In genomic region chr10:8883686-8884085, GRCm38 (mm10) we compare ENCODE assay signal across 10 mouse cellular contexts. TPM values are rescaled to one million over a fixed set of nuclear protein-coding genes. Genes with fewer than 3 reads are reported as not detected.
DNase-seq lines count a peak whose midpoint lies in the region; ATAC-seq and TF ChIP-seq lines count a peak whose summit lies in the region.
"Had no signal": no experiment of that assay in that cellular context is flagged by ENCODE, and none has a peak within 500 bp of the region (broad histone marks: within the 10 kb centered on the region; RNA-seq: fewer than 3 reads in every experiment).

No protein-coding gene starts in this region.

- peaks cover 17% of the 10 kb centered on the region for H3K4me1 ChIP-seq in lung, adult 2 months (ENCODE audit: control insufficient read depth, insufficient read depth, low read length)
- no peaks in the 10 kb centered on the region; the same call in 1 of the 2 replicates for H3K4me1 ChIP-seq in forebrain, embryonic 14.5 days (ENCODE audit: control insufficient read depth, insufficient read depth, low read length)
- no peaks in the 10 kb centered on the region for H3K4me1 ChIP-seq in intestine, postnatal 0 days (replicated peaks; ENCODE audit: control insufficient read depth, insufficient read depth, low read length)
- no peaks in the 10 kb centered on the region; the same call in 1 of the 2 replicates for H3K4me1 ChIP-seq in midbrain, postnatal 0 days (ENCODE audit: insufficient read depth, low read length)
- H3K4me1 ChIP-seq in thymus, adult 2 months (replicated peaks; ENCODE audit: control insufficient read depth, insufficient read depth, low read length), result peaks cover 2% of the 10 kb centered on the region; the same call in 1 of the 2 replicates

- 0 out of 2 replicates have a peak, but pooled peaks cover 4% of the 10 kb centered on the region for H3K27me3 ChIP-seq in forebrain, embryonic 14.5 days (replicated peaks; ENCODE audit: control insufficient read depth, insufficient read depth, low read length)
- no peaks in the 10 kb centered on the region for H3K27me3 ChIP-seq in intestine, postnatal 0 days (replicated peaks; ENCODE audit: control insufficient read depth, insufficient read depth, low read length)
- no peaks in the 10 kb centered on the region for H3K27me3 ChIP-seq in midbrain, postnatal 0 days (ENCODE audit: insufficient read depth, low read length)
- H3K27me3 ChIP-seq in thymus, adult 2 months (ENCODE audit: control insufficient read depth, insufficient read depth, low read length), result peaks cover 10% of the 10 kb centered on the region; the same call in 1 of the 2 replicates
- H3K27me3 ChIP-seq: Patski had no signal

- TF ChIP-seq POLR2A in lung, adult 2 months (IDR thresholded peaks at IDR 0.05; ENCODE audit: borderline replicate concordance, extremely low read depth, low read depth, low read length), result no peak
- no peak for TF ChIP-seq POLR2A in thymus, adult 2 months (IDR thresholded peaks at IDR 0.05; ENCODE audit: control insufficient read depth, extremely low read depth, insufficient read depth, low read length, poor library complexity)

- no peak for TF ChIP-seq CTCF in lung, adult 2 months (IDR thresholded peaks at IDR 0.05; ENCODE audit: insufficient read depth, low read length)
- TF ChIP-seq CTCF in intestine, postnatal 0 days (IDR thresholded peaks at IDR 0.05; ENCODE audit: low read depth), result no peak
- no peak for TF ChIP-seq CTCF in midbrain, postnatal 0 days (IDR thresholded peaks at IDR 0.05)
- no peak for TF ChIP-seq CTCF in thymus, adult 2 months (IDR thresholded peaks at IDR 0.05; ENCODE audit: borderline replicate concordance, control insufficient read depth, extremely low read depth, insufficient read depth, low read length, poor library complexity)

- 12% methylated on average over 4 of the region's 4 CpGs for WGBS in lung, adult 2 months
- 22% methylated on average over 4 of the region's 4 CpGs for WGBS in forebrain, embryonic 14.5 days
- 22% methylated on average over 4 of the region's 4 CpGs for WGBS in intestine, postnatal 0 days
- 24% methylated on average over 4 of the region's 4 CpGs for WGBS in midbrain, postnatal 0 days
- WGBS in thymus, adult 2 months, result 47% methylated on average over 4 of the region's 4 CpGs

- no peaks in the 10 kb centered on the region for H3K36me3 ChIP-seq in forebrain, embryonic 14.5 days (ENCODE audit: control insufficient read depth, insufficient read depth, low read length)
- no peaks in the 10 kb centered on the region for H3K36me3 ChIP-seq in intestine, postnatal 0 days (ENCODE audit: control insufficient read depth, insufficient read depth)
- no peaks in the 10 kb centered on the region for H3K36me3 ChIP-seq in midbrain, postnatal 0 days (ENCODE audit: insufficient read depth, low read length)
- H3K36me3 ChIP-seq in thymus, adult 2 months (ENCODE audit: control insufficient read depth, insufficient read depth, low read length), result no peaks in the 10 kb centered on the region

- no peak for DNase-seq in lung, adult 2 months
- DNase-seq in lung, postnatal 10 days, result no peak
- DNase-seq in forebrain, embryonic 14.5 days (ENCODE audit: low spot score), result no peak
- no peak for DNase-seq in midbrain, postnatal 0 days (ENCODE audit: low spot score)
- DNase-seq in thymus, adult 2 months, result no peak
- DNase-seq in gastrocnemius, adult 18-20 months (ENCODE audit: low spot score), result no peak
- no peak for DNase-seq in cerebellum, adult 8-10 months
- DNase-seq: cerebellum, postnatal 10 days had no signal

- H3K4me2 ChIP-seq in forebrain, embryonic 14.5 days (ENCODE audit: low read length), result 0 out of 2 replicates have a peak overlapping the region, but pooled peaks have one; percentile 92
- H3K4me2 ChIP-seq in intestine, postnatal 0 days (replicated peaks; ENCODE audit: low read depth), result peak overlapping the region; percentile 81
- H3K4me2 ChIP-seq in midbrain, postnatal 0 days (ENCODE audit: low read depth, low read length, poor library complexity, severe bottlenecking), result peak overlapping the region; percentile 96

- no peak overlapping the region for H3K9ac ChIP-seq in forebrain, embryonic 14.5 days (ENCODE audit: low read length)
- H3K9ac ChIP-seq in intestine, postnatal 0 days (ENCODE audit: low read depth, low read length), result no peak overlapping the region
- H3K9ac ChIP-seq in midbrain, postnatal 0 days (replicated peaks; ENCODE audit: low read length, poor library complexity, severe bottlenecking), result no peak overlapping the region

- H3K27ac ChIP-seq in forebrain, embryonic 14.5 days (ENCODE audit: low read depth, low read length), result no peak overlapping the region
- H3K27ac ChIP-seq in intestine, postnatal 0 days (ENCODE audit: low read depth, low read length), result no peak overlapping the region
- no peak overlapping the region for H3K27ac ChIP-seq in midbrain, postnatal 0 days (ENCODE audit: low read depth, low read length)
- no peak overlapping the region for H3K27ac ChIP-seq in thymus, adult 2 months (ENCODE audit: control insufficient read depth, insufficient read depth, low read length)

- ATAC-seq in forebrain, embryonic 14.5 days, result no peak
- no peak for ATAC-seq in intestine, postnatal 0 days
- ATAC-seq in midbrain, postnatal 0 days (ENCODE audit: low FRiP score), result no peak
- ATAC-seq: Patski had no signal

- no peaks in the 10 kb centered on the region for H3K9me3 ChIP-seq in forebrain, embryonic 14.5 days (replicated peaks; ENCODE audit: control insufficient read depth, low read length)
- H3K9me3 ChIP-seq in intestine, postnatal 0 days (ENCODE audit: control insufficient read depth), result no peaks in the 10 kb centered on the region
- no peaks in the 10 kb centered on the region for H3K9me3 ChIP-seq in midbrain, postnatal 0 days (ENCODE audit: low read length)

- peak overlapping the region; percentile 50 for H3K4me3 ChIP-seq in lung, adult 2 months (replicated peaks; ENCODE audit: extremely low read depth, low read depth, low read length)
- H3K4me3 ChIP-seq in forebrain, embryonic 14.5 days (ENCODE audit: low read depth, low read length), result no peak overlapping the region
- peak overlapping the region; percentile 89; the same call in 1 of the 2 replicates for H3K4me3 ChIP-seq in intestine, postnatal 0 days (ENCODE audit: low read depth, low read length)
- 0 out of 2 replicates have a peak overlapping the region, but pooled peaks have one; percentile 5 for H3K4me3 ChIP-seq in midbrain, postnatal 0 days (ENCODE audit: low read depth, low read length)
- H3K4me3 ChIP-seq in thymus, adult 2 months (ENCODE audit: control insufficient read depth, insufficient read depth, low read length), result no peak overlapping the region

RNA-seq across cellular contexts. Expression of gene Sash1, which starts 2.2 kb away (rescaled TPM):
- polyA plus RNA-seq in lung, adult 2 months (2012; rRNA removed), result 34.9 and 38.6 TPM in 2 replicates
- 1.9 and 2.2 TPM in 2 replicates for polyA plus RNA-seq in forebrain, embryonic 14.5 days (2014; fragmentation: Nextera tagmentation; extraction: Ambion mirVana)
- 2.8 and 5.1 TPM in 2 replicates for polyA plus RNA-seq in intestine, postnatal 0 days (2015; fragmentation: Nextera tagmentation; extraction: Ambion mirVana)
- 47.4 and 64.1 TPM in 2 replicates for total RNA-seq in midbrain, postnatal 0 days (2014; rRNA removed)
- polyA plus RNA-seq in midbrain, postnatal 0 days (2015; fragmentation: Nextera tagmentation; extraction: Ambion mirVana), result 4.0 and 5.0 TPM in 2 replicates
- 3.9 and 4.8 TPM in 2 replicates for polyA plus RNA-seq in thymus, adult 2 months (2012; rRNA removed)
- 10 to 100 TPM; 12.3 to 15.8 TPM for total RNA-seq in gastrocnemius, adult 18-20 months (2021)

Comparison
In these comparisons a context has a peak if more than half of its experiments do, and no peak if none do; other contexts are left out.
1. H3K4me3 ChIP-seq: peak in lung, adult 2 months (single experiment), intestine, postnatal 0 days (single experiment) and midbrain, postnatal 0 days (single experiment); none in forebrain, embryonic 14.5 days (single experiment) and thymus, adult 2 months (single experiment).
2. Peak in every context shown above with its lines, with median percentiles within 50 percentile points of each other: H3K4me2 ChIP-seq.